Mouse (Mus musculus) heart, postnatal 0 days (tissue): ENCODE measurements at regions not wholly inside any gene's neighbourhood (a gene's known extent, or its start where the extent isn't known, plus 50 kb on each side); places are given as distances from the start of the nearest gene placed in this dataset.
"Not testable (repeated sequence)": the region's sequence is repeated elsewhere in the genome, so short reads cannot be mapped to it uniquely, and the experiment has no call there.

ENCODE experiments used
- ATAC-seq: fragments of 200-750 bp; cut with Nextera tagmentation; 2 replicates; pipeline ENCODE4 v1.8.0; 2017; ENCODE audit warnings: low read depth, moderate number of reproducible peaks, moderate library complexity; ENCODE audit not compliant: insufficient read depth
- DNase-seq: peaks from one replicate; pipeline ENCODE4 v3.0.0-alpha.2; 2016; ENCODE audit warnings: low spot score
- H3K27ac ChIP-seq: fragments of 300-500 bp; sonication (generic); 2 replicates; pipeline ENCODE4 v1.5.1; 2014; ENCODE audit warnings: low read depth, mild to moderate bottlenecking
- H3K27me3 ChIP-seq: fragments of 300-500 bp; sonication (generic); 2 replicates; pipeline ENCODE4 v1.6.1; 2014; ENCODE audit warnings: low read length, mixed read lengths; ENCODE audit not compliant: control insufficient read depth, insufficient read depth
- H3K36me3 ChIP-seq: fragments of 300-500 bp; sonication (generic); replicated peaks from 2 replicates; pipeline ENCODE4 v1.6.1; 2014; ENCODE audit warnings: low read length, mixed read lengths; ENCODE audit not compliant: control insufficient read depth, insufficient read depth
- H3K4me1 ChIP-seq: fragments of 300-500 bp; sonication (generic); 2 replicates; pipeline ENCODE4 v1.6.1; 2014; ENCODE audit warnings: antibody characterized with exemption; ENCODE audit not compliant: control insufficient read depth, insufficient read depth
- H3K4me2 ChIP-seq: fragments of 300-500 bp; sonication (generic); 2 replicates; pipeline ENCODE4 v1.6.1; 2014; ENCODE audit warnings: low read depth, mild to moderate bottlenecking, low read length, moderate library complexity
- H3K4me3 ChIP-seq: fragments of 300-500 bp; sonication (generic); 2 replicates; pipeline ENCODE4 v1.5.1; 2014; ENCODE audit warnings: low read depth, low read length
- H3K9ac ChIP-seq: fragments of 300-500 bp; sonication (generic); replicated peaks from 2 replicates; pipeline ENCODE4 v1.6.1; 2014; ENCODE audit warnings: low read depth, low read length, mixed read lengths
- H3K9me3 ChIP-seq: fragments of 300-500 bp; sonication (generic); replicated peaks from 2 replicates; pipeline ENCODE4 v1.6.1; 2016; ENCODE audit warnings: low read length; ENCODE audit not compliant: control insufficient read depth
- CTCF ChIP-seq: IDR thresholded peaks from 2 replicates; pipeline ENCODE4 v1.5.1; 2016; ENCODE audit warnings: antibody characterized with exemption, control low read depth, low read depth
- EP300 ChIP-seq: IDR thresholded peaks from 2 replicates; pipeline ENCODE4 v1.6.1; 2016; ENCODE audit warnings: antibody characterized with exemption, low read depth
- WGBS: fragments of 180-500 bp; shearing (Covaris S2); extraction: QIAGEN DNeasy Blood & Tissue Kit; methylation state at CpG from one replicate; pipeline ENCODE4 v1.1.7; 2014; 5-methylcytosine and 5-hydroxymethylcytosine counted together

- 50% methylated on average over 3 of the region's 3 CpGs for WGBS
- no peak for TF ChIP-seq EP300
- TF ChIP-seq CTCF = no peak
- Histone ChIP-seq H3K36me3 (no peaks in the 10 kb centered on the region), H3K4me3 (no peak overlapping the region), H3K9ac (no peak overlapping the region), H3K4me2 (no peak overlapping the region), H3K27me3 (no peaks in the 10 kb centered on the region), H3K9me3 (no peaks in the 10 kb centered on the region), H3K4me1 (no peaks in the 10 kb centered on the region), H3K27ac (no peak overlapping the region)
- DNase-seq = no peak
- no peak for ATAC-seq
These were observed 59.1 kb downstream of the Klf6 start for GRCm38 (mm10) chr13:5920422-5920821.

GRCm38 (mm10) chr13:5931433-5931832 is 70.2 kb downstream of the Klf6 start:
- Histone ChIP-seq H3K4me3 (no peak overlapping the region), H3K27ac (no peak overlapping the region), H3K36me3 (no peaks in the 10 kb centered on the region), H3K4me2 (no peak overlapping the region), H3K9me3 (no peaks in the 10 kb centered on the region), H3K4me1 (no peaks in the 10 kb centered on the region), H3K9ac (no peak overlapping the region), H3K27me3 (no peaks in the 10 kb centered on the region)
- WGBS = 79% methylated on average over 2 of the region's 2 CpGs
- no peak for DNase-seq
- ATAC-seq = no peak
- TF ChIP-seq CTCF (no peak), EP300 (no peak)

GRCm38 (mm10) chr13:5937436-5937835 is 76.2 kb downstream of the Klf6 start:
- Histone ChIP-seq H3K4me3 (no peak overlapping the region), H3K9ac (no peak overlapping the region), H3K27me3 (no peaks in the 10 kb centered on the region), H3K4me2 (no peak overlapping the region), H3K4me1 (peaks cover 3% of the 10 kb centered on the region; the same call in 1 of the 2 replicates), H3K27ac (no peak overlapping the region), H3K9me3 (no peaks in the 10 kb centered on the region), H3K36me3 (no peaks in the 10 kb centered on the region)
- DNase-seq (peak; percentile 21), ATAC-seq (no peak)
- WGBS = 52% methylated on average over 2 of the region's 2 CpGs
- TF ChIP-seq EP300 (no peak), CTCF (no peak)

DNA sequence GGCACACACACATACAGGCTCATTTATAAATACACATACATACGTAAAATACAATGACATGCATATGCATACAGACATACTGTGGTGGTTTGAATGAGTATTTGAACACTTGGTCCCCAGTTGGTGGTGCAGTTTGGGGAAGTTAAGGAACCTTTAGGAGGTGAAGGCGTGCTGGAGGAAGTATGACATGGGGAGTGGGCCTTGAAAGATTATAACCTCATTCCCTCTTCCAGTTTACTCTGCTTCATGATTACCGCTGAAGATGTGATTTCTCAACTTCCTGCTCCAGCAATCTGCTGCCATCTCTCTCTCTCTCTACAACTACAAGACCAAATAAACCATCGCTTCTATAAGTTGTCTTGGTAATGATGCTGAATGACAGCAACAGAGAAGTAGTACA is 76.7 kb downstream of the Klf6 start:
- Histone ChIP-seq H3K4me3 (no peak overlapping the region), H3K4me2 (no peak overlapping the region), H3K9ac (no peak overlapping the region), H3K4me1 (peaks cover 3% of the 10 kb centered on the region; the same call in 1 of the 2 replicates), H3K27me3 (no peaks in the 10 kb centered on the region), H3K9me3 (no peaks in the 10 kb centered on the region), H3K27ac (no peak overlapping the region), H3K36me3 (no peaks in the 10 kb centered on the region)
- TF ChIP-seq EP300 = no peak
- TF ChIP-seq CTCF = no peak
- DNase-seq = no peak
- WGBS = 89% methylated on average over 4 of the region's 4 CpGs
- ATAC-seq = no peak

DNA sequence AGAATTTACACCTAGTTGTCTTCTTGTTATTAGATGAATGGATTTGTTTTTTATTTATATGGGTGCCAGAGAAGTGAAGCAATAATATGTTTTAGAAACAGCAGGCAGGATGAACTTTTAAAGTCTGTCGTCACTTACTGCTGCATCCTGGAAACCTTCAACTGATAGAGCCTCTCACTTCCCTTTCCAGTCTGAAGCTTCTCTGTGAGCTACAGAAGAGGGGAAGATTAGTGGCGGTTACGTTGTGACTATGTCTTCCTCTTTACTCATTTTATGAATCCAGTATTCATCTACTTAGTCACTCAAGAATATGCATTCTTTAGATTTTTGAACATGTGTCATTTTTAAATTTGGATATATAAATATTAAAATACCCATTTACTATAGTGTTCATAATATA is 78.1 kb downstream of the Klf6 start:
- Histone ChIP-seq H3K4me3 (no peak overlapping the region), H3K27me3 (no peaks in the 10 kb centered on the region), H3K9ac (no peak overlapping the region), H3K9me3 (no peaks in the 10 kb centered on the region), H3K4me1 (peaks cover 3% of the 10 kb centered on the region; the same call in 1 of the 2 replicates), H3K36me3 (no peaks in the 10 kb centered on the region), H3K4me2 (no peak overlapping the region), H3K27ac (no peak overlapping the region)
- 49% methylated on average over 3 of the region's 3 CpGs for WGBS
- ATAC-seq (no peak), DNase-seq (no peak)
- no peak for TF ChIP-seq CTCF
- TF ChIP-seq EP300 = no peak

DNA sequence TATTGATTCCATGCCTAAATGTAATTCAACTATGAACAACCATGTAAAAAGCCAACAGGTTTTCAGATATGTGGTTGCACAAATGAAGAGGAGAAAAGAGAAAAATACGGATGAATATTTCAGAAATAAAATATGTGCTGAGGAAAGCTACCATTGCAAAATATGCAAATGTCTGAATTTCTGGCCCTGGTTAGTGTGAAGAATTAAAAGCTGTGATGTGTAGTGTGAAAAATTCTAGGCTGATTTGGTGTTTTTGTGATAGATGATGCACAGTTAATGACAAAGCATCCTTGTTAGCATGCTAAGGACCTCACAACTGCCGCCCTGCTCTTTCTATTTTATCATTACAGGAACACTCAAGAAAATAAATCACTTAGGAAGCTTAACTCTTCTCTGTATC is 91.6 kb downstream of the Klf6 start:
- H3K4me1 ChIP-seq = no peaks in the 10 kb centered on the region
- no peak overlapping the region for H3K4me3 ChIP-seq
- H3K36me3 ChIP-seq = no peaks in the 10 kb centered on the region
- no peak for ATAC-seq
- no peak overlapping the region for H3K9ac ChIP-seq
- no peaks in the 10 kb centered on the region for H3K9me3 ChIP-seq
- 78% methylated on average over 2 of the region's 2 CpGs for WGBS
- no peaks in the 10 kb centered on the region for H3K27me3 ChIP-seq
- H3K4me2 ChIP-seq = no peak overlapping the region
- TF ChIP-seq CTCF (no peak), EP300 (no peak)
- H3K27ac ChIP-seq = no peak overlapping the region
- no peak for DNase-seq

GRCm38 (mm10) chr13:5955121-5955520 is 93.8 kb downstream of the Klf6 start:
- not testable (repeated sequence) for H3K27me3 ChIP-seq, H3K36me3 ChIP-seq, H3K4me2 ChIP-seq, H3K4me3 ChIP-seq, H3K27ac ChIP-seq, DNase-seq, H3K9ac ChIP-seq, H3K4me1 ChIP-seq, ATAC-seq, H3K9me3 ChIP-seq
